Mouse (Mus musculus): ENCODE measurements at regions not wholly inside any gene's neighbourhood (a gene's known extent, or its start where the extent isn't known, plus 50 kb on each side); places are given as distances from the start of the nearest gene placed in this dataset.

GRCm38 (mm10) chr4:89400342-89400741 lies 89.5 kb upstream of the Cdkn2b start:
- TF ChIP-seq POLR2A (IDR thresholded peaks at IDR 0.05; ENCODE audit: borderline replicate concordance, extremely low read depth, insufficient read depth, insufficient read length) = no peak
- no peak for ATAC-seq (ENCODE audit: low FRiP score, low read depth)
- H3K4me1 ChIP-seq (ENCODE audit: control insufficient read depth, insufficient read depth, low read length) = no peaks in the 10 kb centered on the region
- no peak overlapping the region for H3K4me3 ChIP-seq (replicated peaks; ENCODE audit: low read length)
- H3K36me3 ChIP-seq (ENCODE audit: control insufficient read depth, insufficient read depth, low read length) = no peaks in the 10 kb centered on the region
- H3K27me3 ChIP-seq (ENCODE audit: control insufficient read depth, insufficient read depth, low read length) = no peaks in the 10 kb centered on the region
- H3K4me2 ChIP-seq (replicated peaks; ENCODE audit: low read depth, low read length, severe bottlenecking) = no peak overlapping the region
- WGBS = 83% methylated on average over 3 of the region's 3 CpGs
- H3K27ac ChIP-seq (replicated peaks; ENCODE audit: low read depth, low read length) = no peak overlapping the region
- DNase-seq (ENCODE audit: low spot score) = no peak
- no peak overlapping the region for H3K9ac ChIP-seq (ENCODE audit: low read depth, low read length, severe bottlenecking)
- H3K9me3 ChIP-seq (ENCODE audit: control insufficient read depth, low read length) = no peaks in the 10 kb centered on the region

GRCm38 (mm10) chr4:89399277-89399676 lies 88.4 kb upstream of the Cdkn2b start:
- Histone ChIP-seq H3K4me3 (replicated peaks; ENCODE audit: low read length) (no peak overlapping the region), H3K27me3 (ENCODE audit: control insufficient read depth, insufficient read depth, low read length) (no peaks in the 10 kb centered on the region), H3K9me3 (ENCODE audit: control insufficient read depth, low read length) (no peaks in the 10 kb centered on the region), H3K27ac (replicated peaks; ENCODE audit: low read depth, low read length) (no peak overlapping the region), H3K4me1 (ENCODE audit: control insufficient read depth, insufficient read depth, low read length) (no peaks in the 10 kb centered on the region), H3K9ac (ENCODE audit: low read depth, low read length, severe bottlenecking) (no peak overlapping the region), H3K36me3 (ENCODE audit: control insufficient read depth, insufficient read depth, low read length) (no peaks in the 10 kb centered on the region), H3K4me2 (replicated peaks; ENCODE audit: low read depth, low read length, severe bottlenecking) (no peak overlapping the region)
- ATAC-seq (ENCODE audit: low FRiP score, low read depth) (no peak), DNase-seq (ENCODE audit: low spot score) (no peak)
- WGBS = 66% methylated on average over 2 of the region's 2 CpGs
- TF ChIP-seq POLR2A (IDR thresholded peaks at IDR 0.05; ENCODE audit: borderline replicate concordance, extremely low read depth, insufficient read depth, insufficient read length) = no peak

- H3K36me3 ChIP-seq (ENCODE audit: control insufficient read depth, insufficient read depth, low read length) = no peaks in the 10 kb centered on the region
- 91% methylated on average over 2 of the region's 2 CpGs for WGBS
- H3K27me3 ChIP-seq (ENCODE audit: control insufficient read depth, insufficient read depth, low read length) = no peaks in the 10 kb centered on the region
- no peak for TF ChIP-seq POLR2A (IDR thresholded peaks at IDR 0.05; ENCODE audit: borderline replicate concordance, extremely low read depth, insufficient read depth, insufficient read length)
- DNase-seq (ENCODE audit: low spot score) (no peak), ATAC-seq (ENCODE audit: low FRiP score, low read depth) (no peak)
- H3K9ac ChIP-seq (ENCODE audit: low read depth, low read length, severe bottlenecking) = no peak overlapping the region
- H3K4me1 ChIP-seq (ENCODE audit: control insufficient read depth, insufficient read depth, low read length) = no peaks in the 10 kb centered on the region
- no peak overlapping the region for H3K27ac ChIP-seq (replicated peaks; ENCODE audit: low read depth, low read length)
- H3K4me3 ChIP-seq (replicated peaks; ENCODE audit: low read length) = no peak overlapping the region
- H3K9me3 ChIP-seq (ENCODE audit: control insufficient read depth, low read length) = no peaks in the 10 kb centered on the region
- H3K4me2 ChIP-seq (replicated peaks; ENCODE audit: low read depth, low read length, severe bottlenecking) = no peak overlapping the region
These were observed 85.2 kb upstream of the Cdkn2b start for GRCm38 (mm10) chr4:89396020-89396419.

- no peaks in the 10 kb centered on the region for H3K9me3 ChIP-seq (ENCODE audit: control insufficient read depth, low read length)
- TF ChIP-seq POLR2A (IDR thresholded peaks at IDR 0.05; ENCODE audit: borderline replicate concordance, extremely low read depth, insufficient read depth, insufficient read length) = no peak
- no peaks in the 10 kb centered on the region for H3K27me3 ChIP-seq (ENCODE audit: control insufficient read depth, insufficient read depth, low read length)
- no peak overlapping the region for H3K9ac ChIP-seq (ENCODE audit: low read depth, low read length, severe bottlenecking)
- H3K4me2 ChIP-seq (replicated peaks; ENCODE audit: low read depth, low read length, severe bottlenecking) = no peak overlapping the region
- H3K4me1 ChIP-seq (ENCODE audit: control insufficient read depth, insufficient read depth, low read length) = no peaks in the 10 kb centered on the region
- ATAC-seq (ENCODE audit: low FRiP score, low read depth) (no peak), DNase-seq (ENCODE audit: low spot score) (no peak)
- H3K36me3 ChIP-seq (ENCODE audit: control insufficient read depth, insufficient read depth, low read length) = no peaks in the 10 kb centered on the region
- H3K4me3 ChIP-seq (replicated peaks; ENCODE audit: low read length) = no peak overlapping the region
- no peak overlapping the region for H3K27ac ChIP-seq (replicated peaks; ENCODE audit: low read depth, low read length)
These were observed 84.5 kb upstream of the Cdkn2b start for GRCm38 (mm10) chr4:89395336-89395735.

GRCm38 (mm10) chr4:89393251-89393711 lies 82.4 kb upstream of the Cdkn2b start:
- 86% methylated on average over 2 of the region's 2 CpGs for WGBS
- no peaks in the 10 kb centered on the region for H3K36me3 ChIP-seq (ENCODE audit: control insufficient read depth, insufficient read depth, low read length)
- H3K9ac ChIP-seq (ENCODE audit: low read depth, low read length, severe bottlenecking) = no peak overlapping the region
- no peak overlapping the region for H3K27ac ChIP-seq (replicated peaks; ENCODE audit: low read depth, low read length)
- no peak for TF ChIP-seq POLR2A (IDR thresholded peaks at IDR 0.05; ENCODE audit: borderline replicate concordance, extremely low read depth, insufficient read depth, insufficient read length)
- ATAC-seq (ENCODE audit: low FRiP score, low read depth) (no peak), DNase-seq (ENCODE audit: low spot score) (no peak)
- no peak overlapping the region for H3K4me3 ChIP-seq (replicated peaks; ENCODE audit: low read length)
- H3K4me2 ChIP-seq (replicated peaks; ENCODE audit: low read depth, low read length, severe bottlenecking) = no peak overlapping the region
- no peaks in the 10 kb centered on the region for H3K9me3 ChIP-seq (ENCODE audit: control insufficient read depth, low read length)
- H3K27me3 ChIP-seq (ENCODE audit: control insufficient read depth, insufficient read depth, low read length) = no peaks in the 10 kb centered on the region
- H3K4me1 ChIP-seq (ENCODE audit: control insufficient read depth, insufficient read depth, low read length) = no peaks in the 10 kb centered on the region

- Histone ChIP-seq H3K4me1 (ENCODE audit: control insufficient read depth, insufficient read depth, low read length) (no peaks in the 10 kb centered on the region), H3K27ac (replicated peaks; ENCODE audit: low read depth, low read length) (no peak overlapping the region), H3K9ac (ENCODE audit: low read depth, low read length, severe bottlenecking) (no peak overlapping the region), H3K27me3 (ENCODE audit: control insufficient read depth, insufficient read depth, low read length) (no peaks in the 10 kb centered on the region), H3K4me3 (replicated peaks; ENCODE audit: low read length) (no peak overlapping the region), H3K36me3 (ENCODE audit: control insufficient read depth, insufficient read depth, low read length) (no peaks in the 10 kb centered on the region), H3K9me3 (ENCODE audit: control insufficient read depth, low read length) (no peaks in the 10 kb centered on the region), H3K4me2 (replicated peaks; ENCODE audit: low read depth, low read length, severe bottlenecking) (no peak overlapping the region)
- TF ChIP-seq POLR2A (IDR thresholded peaks at IDR 0.05; ENCODE audit: borderline replicate concordance, extremely low read depth, insufficient read depth, insufficient read length) = no peak
- no peak for ATAC-seq (ENCODE audit: low FRiP score, low read depth)
- DNase-seq (ENCODE audit: low spot score) = peak; percentile 12
These were observed 82.0 kb upstream of the Cdkn2b start for GRCm38 (mm10) chr4:89392791-89393190.
